Mouse (Mus musculus) heart, adult 11 months (tissue): ENCODE measurements around the gene Pam.
A peak's percentile ranks its signal among the peaks of the same experiment; 100 is the strongest.
"Not testable (repeated sequence)": the region's sequence is repeated elsewhere in the genome, so short reads cannot be mapped to it uniquely, and the experiment has no call there.

Source experiments
- DNase-seq: peaks from one replicate; pipeline ENCODE4 v3.0.0; 2022

Gene Pam

GRCm38 (mm10) chr1:98029025-98029424, 66.4 kb downstream of the Pam start:
- no peak for DNase-seq

GRCm38 (mm10) chr1:98028468-98028867, 67.0 kb downstream of the Pam start:
- DNase-seq = no peak

GRCm38 (mm10) chr1:98027959-98028358, 67.5 kb downstream of the Pam start:
- peak; percentile 10 for DNase-seq

- peak; percentile 28 for DNase-seq
Measured at GRCm38 (mm10) chr1:98025924-98026640, 69.4 kb downstream of the Pam start.

DNA sequence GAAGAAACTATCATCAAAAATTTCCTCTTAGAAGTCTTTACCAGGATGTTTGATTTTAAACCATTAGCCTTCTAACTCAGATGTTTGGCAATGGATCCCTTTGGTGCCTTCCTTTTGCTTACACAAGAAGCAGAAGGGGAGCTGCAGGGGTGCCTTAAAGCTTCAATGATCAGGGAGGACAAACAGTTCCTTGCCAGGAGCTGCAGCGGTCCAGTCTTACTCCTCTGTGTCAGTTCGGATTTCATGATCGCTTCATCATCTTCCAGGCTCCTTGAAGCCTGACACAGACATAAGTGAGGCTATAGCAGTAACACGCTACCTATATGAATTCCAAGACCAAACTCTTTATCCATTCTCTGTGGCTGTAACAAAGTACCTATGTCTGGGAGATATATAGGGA, 71.6 kb downstream of the Pam start:
- DNase-seq = peak; percentile 64

- peak; percentile 59 for DNase-seq
Measured at GRCm38 (mm10) chr1:98018987-98019386, 76.5 kb downstream of the Pam start.

DNA sequence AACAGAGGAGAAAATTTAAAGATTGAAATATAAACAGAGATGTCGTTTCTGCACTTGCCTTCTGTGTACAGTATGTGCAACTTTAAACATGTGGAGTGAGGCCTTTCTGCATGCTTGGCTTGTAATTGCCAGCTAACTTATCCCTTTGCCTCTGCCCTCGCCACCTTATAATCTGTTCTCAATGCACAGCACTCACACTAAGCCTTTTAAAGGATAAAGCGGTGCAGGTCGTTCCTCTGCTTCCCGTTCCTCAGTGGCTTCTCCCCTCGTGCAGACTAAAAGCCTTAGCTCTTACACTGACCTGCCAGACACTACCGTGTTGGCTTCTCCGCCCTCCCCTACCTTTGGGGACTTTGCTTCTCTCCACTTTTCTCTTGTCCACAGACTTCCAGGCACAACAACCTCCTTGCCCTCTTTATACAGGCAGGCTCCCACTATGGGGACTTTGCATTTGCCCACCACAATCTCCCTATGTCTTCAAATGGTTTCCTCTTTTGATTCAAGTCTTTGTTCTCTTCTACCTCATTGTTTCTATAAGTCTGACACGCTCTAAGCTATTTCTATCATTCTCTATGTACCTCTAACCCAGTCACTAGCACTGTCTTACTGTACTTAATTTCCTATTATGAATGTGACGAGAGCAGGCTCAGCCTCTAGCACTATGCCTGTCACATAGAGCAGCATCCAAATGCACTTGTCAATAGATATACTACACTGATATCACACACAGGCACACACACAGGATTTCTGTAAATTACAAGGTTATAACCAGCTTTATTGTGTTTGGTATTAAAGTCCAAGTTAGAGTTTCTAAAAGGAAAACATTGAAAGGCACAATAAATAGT, 79.2 kb downstream of the Pam start:
- peak; percentile 46 for DNase-seq

DNA sequence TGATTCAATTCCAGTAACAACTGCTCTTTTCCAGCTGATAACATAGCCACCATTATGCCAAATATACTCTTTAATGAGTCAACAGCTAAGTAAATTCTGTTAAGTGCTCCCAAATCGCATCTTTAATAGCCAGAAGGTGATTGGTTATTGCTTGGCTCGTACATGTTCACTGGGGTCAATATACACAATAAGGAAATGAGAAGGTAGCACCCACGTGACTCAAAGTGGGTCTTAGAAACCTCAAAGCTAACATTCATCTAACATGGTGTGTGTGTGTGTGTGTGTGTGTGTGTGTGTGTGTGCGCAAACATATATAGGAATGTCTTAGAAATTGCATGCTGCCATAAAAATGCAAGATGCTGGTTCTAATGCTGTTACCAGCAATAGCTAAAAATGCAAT, 79.9 kb downstream of the Pam start:
- DNase-seq = no peak

- DNase-seq = peak; percentile 93
Measured at GRCm38 (mm10) chr1:98002561-98003425, 92.7 kb downstream of the Pam start.

DNA sequence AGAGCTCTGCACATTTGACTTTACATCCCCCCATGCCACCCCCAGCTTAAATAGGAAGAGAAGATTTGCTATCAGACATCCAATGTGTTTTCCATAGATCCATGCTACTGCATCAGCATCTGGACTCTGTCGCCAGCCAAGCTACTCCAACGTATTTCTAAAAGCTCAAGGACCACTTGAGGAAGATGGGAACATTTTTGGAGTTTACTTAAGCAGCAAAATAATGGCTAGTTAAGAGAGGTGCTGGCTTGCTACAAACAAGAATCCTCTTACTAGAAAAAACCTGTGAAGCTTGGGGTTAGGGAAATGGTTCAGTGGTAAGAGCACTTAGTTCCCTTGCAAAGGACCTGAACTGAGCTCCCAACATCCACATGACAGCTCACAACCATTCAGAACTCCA, 96.0 kb downstream of the Pam start:
- no peak for DNase-seq

- DNase-seq = not testable (repeated sequence)
Measured at GRCm38 (mm10) chr1:97998961-97999360, 96.5 kb downstream of the Pam start.

DNA sequence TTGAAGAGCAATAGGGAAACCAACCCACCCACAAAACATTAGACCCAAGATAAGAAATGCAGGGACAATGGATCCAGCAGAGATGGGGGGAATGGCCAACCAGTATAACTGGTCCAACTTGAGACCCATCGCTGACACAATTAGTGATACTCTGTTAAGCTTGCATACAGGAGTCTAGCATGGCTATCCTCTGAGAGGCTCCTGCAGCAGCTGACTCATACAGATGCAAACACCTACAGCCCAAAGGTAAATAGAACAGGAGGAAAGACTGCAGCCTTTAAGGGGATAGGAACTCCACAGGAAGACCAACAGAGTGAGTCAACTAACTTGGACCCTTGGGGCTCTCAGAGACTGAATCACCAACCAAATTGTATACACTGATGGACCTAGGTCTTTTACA, 98.4 kb downstream of the Pam start:
- DNase-seq = no peak

- peak; percentile 92 for DNase-seq
Measured at GRCm38 (mm10) chr1:97991976-97992375, 103.5 kb downstream of the Pam start.

DNA sequence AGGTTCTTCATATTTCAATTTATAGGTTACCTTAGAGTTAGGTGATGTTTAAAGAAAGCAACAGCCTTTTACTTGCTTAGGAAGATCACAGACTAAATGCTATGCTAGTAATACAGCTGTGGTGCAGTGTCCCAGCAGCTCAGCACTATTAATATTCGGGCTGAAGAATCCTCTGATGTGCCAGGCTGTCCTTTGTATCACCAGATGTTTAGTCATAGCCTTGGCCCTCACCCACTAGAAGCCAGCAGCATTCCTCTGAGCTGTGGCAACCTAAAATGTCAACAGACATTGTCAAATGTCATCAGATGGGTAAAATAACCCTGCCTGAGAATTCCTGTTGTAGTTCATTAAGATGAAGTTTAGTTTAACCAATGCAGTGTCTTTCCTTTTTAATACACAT, 112.3 kb downstream of the Pam start:
- no peak for DNase-seq

DNA sequence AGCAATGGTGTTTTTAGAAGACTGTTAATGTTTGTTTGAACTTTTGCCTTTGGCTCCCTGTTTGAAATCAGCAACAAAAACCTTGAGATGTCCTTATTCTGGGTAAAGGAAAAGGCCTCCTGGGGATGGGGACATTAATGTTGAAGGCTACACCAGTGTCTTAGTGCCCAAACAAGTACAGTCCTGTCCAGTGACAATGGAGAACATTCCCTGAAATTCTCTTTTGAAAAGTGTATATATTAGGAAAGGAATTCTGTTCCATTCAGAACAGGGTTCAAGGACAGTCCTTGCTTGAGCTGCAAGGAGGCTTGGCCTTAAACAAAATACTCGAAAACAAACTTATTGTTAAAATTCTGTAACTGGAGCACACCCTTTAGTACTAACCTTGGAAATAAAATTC, 116.0 kb downstream of the Pam start:
- DNase-seq = no peak

DNA sequence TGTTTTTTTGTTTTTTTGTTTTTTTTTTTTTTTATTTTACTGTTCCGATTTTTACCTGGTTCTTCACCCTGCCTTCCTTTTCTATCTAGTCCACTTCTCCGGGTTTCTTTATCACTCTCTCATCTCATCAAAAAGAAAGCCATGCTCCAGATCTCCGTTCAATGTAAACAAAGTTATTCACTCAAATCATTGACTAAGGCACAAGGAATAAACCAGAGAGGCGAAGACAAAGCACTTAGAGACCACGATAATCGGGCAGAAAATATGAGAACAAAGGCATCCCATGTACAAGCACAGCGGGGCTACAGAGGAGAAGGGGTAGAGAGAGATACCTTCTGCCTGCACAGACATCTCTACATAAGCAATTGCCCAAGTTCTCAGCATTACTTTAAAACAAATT, 117.9 kb downstream of the Pam start:
- DNase-seq = no peak

DNA sequence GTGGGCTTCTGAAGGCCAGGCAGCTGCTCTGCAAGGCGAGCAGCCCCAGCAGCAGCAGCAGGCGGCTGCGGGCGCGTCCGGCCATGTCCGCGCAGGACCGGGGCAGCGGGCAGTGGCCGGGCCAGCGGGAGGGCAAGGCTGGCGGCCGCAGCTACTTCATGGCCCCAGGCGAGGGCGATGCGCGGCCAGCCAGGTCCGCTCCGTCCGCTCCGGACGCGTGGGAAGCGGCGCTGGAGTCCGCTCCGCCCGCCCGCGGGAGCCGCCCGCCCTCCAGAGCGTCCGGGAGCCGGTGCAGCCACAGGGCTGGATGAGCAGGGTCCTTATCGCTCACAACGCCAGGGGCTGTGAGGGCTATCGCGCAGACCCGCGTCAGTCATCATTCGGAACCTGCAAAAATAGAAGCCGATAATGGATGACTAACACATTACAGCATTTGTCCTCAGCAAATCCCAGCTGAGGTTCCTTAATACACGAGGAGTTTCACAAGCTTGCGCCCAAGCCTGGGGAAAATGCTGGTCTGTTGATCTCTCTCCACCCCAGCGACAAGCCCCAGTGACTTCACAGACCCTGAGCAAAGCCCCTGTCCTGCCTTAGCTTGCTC, 118.5 kb downstream of the Pam start:
- DNase-seq = peak; percentile 99

GRCm38 (mm10) chr1:97976072-97976471, 119.4 kb downstream of the Pam start:
- DNase-seq = no peak

DNA sequence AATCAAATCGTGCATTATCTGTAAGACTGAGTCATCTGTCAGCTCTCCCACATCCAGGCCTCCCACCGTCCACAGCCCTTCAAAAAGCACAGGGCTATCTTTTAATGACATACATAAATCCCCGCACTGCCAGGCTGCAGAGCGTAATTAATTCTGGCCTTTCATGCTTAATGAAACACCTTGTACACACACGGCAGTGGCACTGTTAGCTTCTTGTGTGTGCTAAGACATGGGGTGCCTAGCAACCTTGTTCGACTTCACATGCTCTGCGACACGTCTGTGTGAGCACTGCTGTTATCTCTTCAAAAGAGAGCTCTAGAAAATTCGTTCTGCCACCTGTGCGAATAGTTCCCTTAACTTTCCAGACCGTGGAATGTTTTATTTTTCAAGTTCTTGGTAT, 120.5 kb downstream of the Pam start:
- no peak for DNase-seq

DNA sequence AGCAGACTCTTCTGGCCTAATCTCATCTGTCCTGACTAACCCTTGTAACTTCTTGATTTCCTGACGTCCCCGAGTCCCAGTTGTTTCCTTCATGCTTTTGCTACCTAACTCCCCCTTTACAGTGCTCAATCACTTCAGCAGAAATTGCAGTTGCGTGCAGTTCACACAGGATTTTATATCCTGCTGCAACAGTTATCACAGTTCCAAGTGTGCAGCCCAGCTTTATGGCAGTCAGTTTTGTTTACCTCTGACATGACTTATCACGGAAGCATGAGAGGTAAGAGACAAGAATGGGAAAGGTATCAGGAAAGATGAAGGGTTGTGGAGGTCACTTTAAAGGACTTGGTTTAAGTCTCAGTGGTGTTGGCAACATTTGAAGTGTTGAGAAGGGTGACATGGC, 125.7 kb downstream of the Pam start:
- no peak for DNase-seq

DNA sequence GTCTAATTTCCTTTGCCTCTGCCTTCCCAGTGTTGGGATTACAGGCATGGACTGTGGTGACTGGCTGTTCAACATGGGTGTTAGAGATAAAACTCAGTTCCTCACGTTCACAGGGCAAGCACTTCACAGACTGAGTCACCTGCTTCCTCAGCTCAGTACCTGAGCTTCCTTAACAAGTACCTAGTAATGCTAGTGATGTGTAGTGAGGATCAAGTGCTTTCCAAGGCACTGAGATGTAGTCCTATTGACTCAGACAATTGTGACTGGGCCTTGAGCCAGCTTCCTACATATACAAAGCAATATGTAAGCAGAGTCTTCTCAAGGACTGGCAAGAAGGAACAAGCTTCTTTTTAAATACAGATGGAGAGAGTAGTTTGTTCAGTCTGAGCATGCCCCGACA, 131.7 kb downstream of the Pam start:
- no peak for DNase-seq

DNA sequence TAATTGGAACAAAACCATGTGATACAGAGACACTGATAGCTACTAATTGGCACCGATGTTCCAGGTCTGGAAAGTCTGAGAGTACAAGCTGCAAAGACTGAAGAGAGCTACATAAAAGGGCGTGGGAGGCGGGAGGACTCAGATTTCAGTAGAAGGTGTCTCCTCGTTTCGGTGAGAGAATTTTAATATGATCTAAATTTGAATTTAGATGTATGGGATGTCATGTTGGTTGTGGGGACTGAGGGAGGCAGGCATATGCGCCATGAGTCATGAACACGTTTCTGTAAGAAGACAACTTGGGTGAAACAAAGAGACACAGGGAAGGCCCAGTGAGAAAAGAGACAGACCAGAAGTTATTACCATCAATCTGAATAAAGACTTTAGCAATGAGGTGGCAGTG, 133.3 kb downstream of the Pam start:
- DNase-seq = no peak

DNA sequence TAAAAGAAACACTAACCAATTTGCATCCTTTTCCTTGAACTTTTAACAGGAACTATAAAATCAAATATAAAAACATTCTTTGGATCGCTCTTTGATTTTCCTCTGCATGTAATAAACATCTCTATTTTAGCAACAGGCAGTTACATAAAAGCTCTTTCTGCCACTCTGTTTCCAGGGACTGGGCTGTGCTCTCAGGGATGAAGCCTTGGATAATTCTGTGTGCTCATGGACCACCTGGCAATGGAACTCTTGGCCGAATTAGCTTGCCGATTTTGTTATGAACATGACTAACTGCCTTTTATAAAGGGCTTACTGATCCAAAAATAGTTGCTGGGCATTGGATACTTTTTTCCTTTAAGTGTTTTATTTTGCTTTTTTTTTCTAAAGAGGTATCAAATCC, 134.8 kb downstream of the Pam start:
- DNase-seq = no peak
